Comparison of ENCODE assay signal across 12 mouse cellular contexts in genomic region chr14:62922637-62923036, GRCm38 (mm10).
"Had no signal": no experiment of that assay in that cellular context is flagged by ENCODE, and none has a peak within 500 bp of the region (broad histone marks: within the 10 kb centered on the region; RNA-seq: fewer than 3 reads in every experiment).

No protein-coding gene starts in this region.

- H3K4me3 ChIP-seq: limb, embryonic 10.5 days; liver, embryonic 12.5 days; lung, embryonic 15.5 days; midbrain, embryonic 15.5 days; neural tube, embryonic 13.5 days had no signal

- ATAC-seq: liver, embryonic 12.5 days; midbrain, embryonic 15.5 days had no signal

- H3K36me3 ChIP-seq: liver, embryonic 12.5 days; lung, embryonic 15.5 days; midbrain, embryonic 15.5 days had no signal

- H3K9ac ChIP-seq: liver, embryonic 12.5 days; lung, embryonic 15.5 days; midbrain, embryonic 15.5 days; neural tube, embryonic 13.5 days had no signal

- DNase-seq: kidney, adult 18-20 months; kidney, postnatal 14 days; right cerebral cortex, postnatal 14 days; thymus, adult 18-20 months; thymus, postnatal 14 days had no signal

- H3K4me1 ChIP-seq: limb, embryonic 10.5 days; liver, embryonic 12.5 days; midbrain, embryonic 15.5 days; neural tube, embryonic 13.5 days had no signal

- H3K27me3 ChIP-seq: liver, embryonic 12.5 days; lung, embryonic 15.5 days; megakaryocyte, embryonic 14.5 days; midbrain, embryonic 15.5 days; neural tube, embryonic 13.5 days had no signal

- H3K9me3 ChIP-seq: limb, embryonic 10.5 days; liver, embryonic 12.5 days; lung, embryonic 15.5 days; midbrain, embryonic 15.5 days; neural tube, embryonic 13.5 days had no signal

- H3K27ac ChIP-seq: limb, embryonic 10.5 days; liver, embryonic 12.5 days; lung, embryonic 15.5 days; midbrain, embryonic 15.5 days; neural tube, embryonic 13.5 days had no signal

- H3K4me2 ChIP-seq: liver, embryonic 12.5 days; lung, embryonic 15.5 days; midbrain, embryonic 11.5 days; midbrain, embryonic 15.5 days; neural tube, embryonic 13.5 days had no signal
